Mouse (Mus musculus): ENCODE results near the gene Rps7.

Rps7 gene

GRCm38 (mm10) chr12:28635535-28636476, at the start of gene Rps7:
Rps7 (minus strand) TSS chr12:28635953.
- peak; percentile 89 to 91 for DNase-seq (ENCODE audit: low spot score in 2 of 2)

GRCm38 (mm10) chr12:28684674-28685073, 48.9 kb upstream of the Rps7 start:
- no peak for DNase-seq (ENCODE audit: low spot score in 2 of 2)

- DNase-seq (ENCODE audit: low spot score in 2 of 2): no peak
These were observed 40.1 kb upstream of the Rps7 start for GRCm38 (mm10) chr12:28675925-28676209.

GRCm38 (mm10) chr12:28675121-28675924, 39.6 kb upstream of the Rps7 start, which contains the start of gene Adi1:
Adi1 (plus strand) TSS chr12:28675231.
- DNase-seq (ENCODE audit: low spot score in 2 of 2): peak; percentile 70 to 78

GRCm38 (mm10) chr12:28674038-28674720, 38.4 kb upstream of the Rps7 start:
- no peak for DNase-seq (ENCODE audit: low spot score in 2 of 2)

GRCm38 (mm10) chr12:28667287-28667686, 31.5 kb upstream of the Rps7 start:
- no peak for DNase-seq (ENCODE audit: low spot score in 2 of 2)

GRCm38 (mm10) chr12:28666734-28667133, 31.0 kb upstream of the Rps7 start:
- no peak for DNase-seq (ENCODE audit: low spot score in 2 of 2)

- no peak for DNase-seq (ENCODE audit: low spot score in 2 of 2)
These were observed 26.9 kb upstream of the Rps7 start for GRCm38 (mm10) chr12:28662628-28663027.

GRCm38 (mm10) chr12:28649141-28650110, 13.7 kb upstream of the Rps7 start, which contains the start of gene Rnaseh1:
Rnaseh1 (plus strand) TSS chr12:28649602.
- DNase-seq (ENCODE audit: low spot score in 2 of 2): peak; percentile 77 to 87

GRCm38 (mm10) chr12:28638778-28639177, 3.0 kb upstream of the Rps7 start:
- DNase-seq (ENCODE audit: low spot score in 2 of 2): no peak

- no peak for DNase-seq (ENCODE audit: low spot score in 2 of 2)
These were observed 790 bp upstream of the Rps7 start for GRCm38 (mm10) chr12:28636543-28636942.

- no peak for DNase-seq (ENCODE audit: low spot score in 2 of 2)
These were observed 657 bp downstream of the Rps7 start for GRCm38 (mm10) chr12:28635058-28635534.

- DNase-seq (ENCODE audit: low spot score in 2 of 2): no peak
These were observed 7.3 kb downstream of the Rps7 start for GRCm38 (mm10) chr12:28628436-28628835.

GRCm38 (mm10) chr12:28627092-28627491, 8.7 kb downstream of the Rps7 start:
- DNase-seq (ENCODE audit: low spot score in 2 of 2): no peak

GRCm38 (mm10) chr12:28625407-28625806, 10.3 kb downstream of the Rps7 start:
- no peak for DNase-seq (ENCODE audit: low spot score in 2 of 2)

- DNase-seq (ENCODE audit: low spot score in 2 of 2): no peak
These were observed 11.5 kb downstream of the Rps7 start for GRCm38 (mm10) chr12:28624251-28624650.

GRCm38 (mm10) chr12:28623195-28623594, 12.6 kb downstream of the Rps7 start, which contains the start of gene Colec11:
Colec11 (minus strand) TSS chr12:28623377.
- DNase-seq (ENCODE audit: low spot score in 2 of 2): no peak

- no peak for DNase-seq (ENCODE audit: low spot score in 2 of 2)
These were observed 13.1 kb downstream of the Rps7 start for GRCm38 (mm10) chr12:28622641-28623040.

GRCm38 (mm10) chr12:28622167-28622532, 13.6 kb downstream of the Rps7 start:
- no peak for DNase-seq (ENCODE audit: low spot score in 2 of 2)

- no peak for DNase-seq (ENCODE audit: low spot score in 2 of 2)
These were observed 14.1 kb downstream of the Rps7 start for GRCm38 (mm10) chr12:28621451-28622166.

Measured in frontal cortex, postnatal 25 days (tissue).